Mouse (Mus musculus) cerebellum, postnatal 4 days (tissue): ENCODE data around the gene Nek9.
"Not testable (repeated sequence)": the region's sequence is repeated elsewhere in the genome, so short reads cannot be mapped to it uniquely, and the experiment has no call there.

Experiments used
- DNase-seq, 2 experiments: peaks; one replicate each; pipeline ENCODE4 v3.0.0; 2022; ENCODE audit warnings: low spot score in 2 of 2, mixed read lengths in 1 of 2

Gene Nek9

GRCm38 (mm10) chr12:85289157-85290000, 49.8 kb downstream of the Nek9 start:
- DNase-seq = no peak

DNA sequence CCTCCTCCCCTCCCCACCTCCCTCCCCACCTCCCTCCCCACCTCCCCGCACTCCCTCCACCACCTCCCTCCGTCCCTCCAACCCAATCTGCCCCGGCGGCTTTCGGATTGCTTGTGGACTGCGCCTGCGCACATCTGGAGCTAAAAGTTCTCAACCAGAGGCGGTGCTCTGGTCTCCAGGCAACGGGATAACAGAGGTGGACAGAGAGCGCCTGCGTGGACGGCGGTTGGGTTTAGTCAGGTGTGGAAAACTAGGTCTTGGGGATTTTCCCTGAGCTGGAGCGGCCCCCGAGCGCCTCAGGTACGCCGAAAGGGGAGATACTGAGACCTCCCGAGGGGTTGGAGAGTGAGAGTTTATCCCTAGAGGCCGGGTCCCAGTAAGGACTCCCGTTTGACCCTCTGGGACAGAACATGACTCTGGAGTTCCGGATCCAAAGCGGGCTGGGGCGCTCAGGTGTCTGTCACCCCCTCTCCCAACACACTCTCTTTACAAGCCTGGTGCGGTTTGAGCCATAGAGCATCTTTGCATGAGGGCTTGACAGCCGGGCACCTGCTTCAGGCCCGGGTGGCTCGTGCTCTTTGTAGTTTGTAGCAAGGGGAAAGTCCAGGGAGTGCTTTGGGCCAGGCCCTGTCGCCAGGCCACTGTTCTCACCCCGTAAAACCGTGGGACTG, 50.5 kb downstream of the Nek9 start, which contains the start of gene Zc2hc1c:
Gene Zc2hc1c, plus strand, starts transcription at position 106 of the 671 bp plus-strand sequence.
- peak; percentile 53 to 55 for DNase-seq

- no peak for DNase-seq
Measured at GRCm38 (mm10) chr12:85287809-85288485, 51.2 kb downstream of the Nek9 start, which contains the start of gene Acyp1. Gene Acyp1, minus strand, starts transcription at chr12:85288438.

DNA sequence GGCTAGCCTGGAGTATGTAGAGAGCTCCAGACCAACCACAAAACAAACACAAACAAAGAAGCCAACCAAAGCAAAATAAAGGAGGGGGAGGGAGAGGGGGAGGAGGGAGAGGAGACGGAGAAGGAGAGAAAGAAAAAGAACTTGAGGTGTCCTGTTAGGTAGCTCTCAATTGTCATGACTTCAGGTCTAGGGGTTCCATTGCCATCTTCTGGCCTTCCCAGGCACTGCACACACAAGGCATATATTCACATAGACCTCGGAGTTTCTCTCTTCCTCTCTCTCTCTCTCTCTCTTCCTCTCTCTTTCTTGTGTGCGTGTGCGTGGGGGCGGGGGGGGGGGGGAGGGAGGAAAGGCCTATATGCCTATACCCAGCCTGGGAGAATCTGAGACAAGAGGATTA, 52.2 kb downstream of the Nek9 start:
- DNase-seq = no peak

- DNase-seq = no peak
Measured at GRCm38 (mm10) chr12:85284996-85285395, 54.2 kb downstream of the Nek9 start.

DNA sequence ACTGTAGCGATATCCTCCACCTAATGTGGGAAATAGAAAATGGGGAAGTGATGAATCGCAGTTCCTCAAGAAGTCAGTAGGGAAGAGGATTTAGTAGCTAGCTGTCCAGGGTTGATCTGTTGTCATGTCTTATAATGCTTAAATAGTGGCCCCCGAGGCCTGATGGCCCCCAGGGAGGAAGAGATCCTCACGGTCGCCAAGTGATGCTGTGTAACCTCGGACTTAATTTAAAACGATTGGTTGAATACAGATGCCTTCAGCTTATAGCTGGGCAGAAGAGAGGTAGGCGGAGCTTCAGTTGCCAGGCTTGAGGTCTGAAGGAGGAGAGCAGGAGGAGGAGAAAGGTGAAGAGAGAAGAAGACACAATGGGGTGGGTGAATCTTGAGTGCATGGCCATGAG, 54.8 kb downstream of the Nek9 start:
- DNase-seq = no peak

DNA sequence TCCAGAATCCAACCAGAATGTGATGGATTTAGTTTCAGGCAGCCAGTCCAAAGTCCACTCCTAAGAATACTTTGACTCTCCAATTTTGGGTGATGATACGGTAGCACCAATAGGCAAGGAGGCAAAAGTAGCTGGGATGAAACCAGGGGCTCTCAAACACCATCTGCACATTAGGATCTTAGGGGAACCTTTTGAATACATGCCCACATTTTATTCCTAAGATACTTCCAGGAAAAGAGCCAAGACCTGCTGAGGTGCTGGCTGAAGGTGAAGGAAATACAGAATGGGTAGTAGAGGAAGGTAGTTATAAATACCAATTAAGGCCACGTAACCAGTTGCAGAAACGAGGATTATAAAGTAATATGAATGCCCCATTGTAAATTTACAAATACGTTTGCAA, 57.4 kb downstream of the Nek9 start:
- DNase-seq = not testable (repeated sequence)

GRCm38 (mm10) chr12:85280845-85281651, 58.1 kb downstream of the Nek9 start:
- no peak for DNase-seq

DNA sequence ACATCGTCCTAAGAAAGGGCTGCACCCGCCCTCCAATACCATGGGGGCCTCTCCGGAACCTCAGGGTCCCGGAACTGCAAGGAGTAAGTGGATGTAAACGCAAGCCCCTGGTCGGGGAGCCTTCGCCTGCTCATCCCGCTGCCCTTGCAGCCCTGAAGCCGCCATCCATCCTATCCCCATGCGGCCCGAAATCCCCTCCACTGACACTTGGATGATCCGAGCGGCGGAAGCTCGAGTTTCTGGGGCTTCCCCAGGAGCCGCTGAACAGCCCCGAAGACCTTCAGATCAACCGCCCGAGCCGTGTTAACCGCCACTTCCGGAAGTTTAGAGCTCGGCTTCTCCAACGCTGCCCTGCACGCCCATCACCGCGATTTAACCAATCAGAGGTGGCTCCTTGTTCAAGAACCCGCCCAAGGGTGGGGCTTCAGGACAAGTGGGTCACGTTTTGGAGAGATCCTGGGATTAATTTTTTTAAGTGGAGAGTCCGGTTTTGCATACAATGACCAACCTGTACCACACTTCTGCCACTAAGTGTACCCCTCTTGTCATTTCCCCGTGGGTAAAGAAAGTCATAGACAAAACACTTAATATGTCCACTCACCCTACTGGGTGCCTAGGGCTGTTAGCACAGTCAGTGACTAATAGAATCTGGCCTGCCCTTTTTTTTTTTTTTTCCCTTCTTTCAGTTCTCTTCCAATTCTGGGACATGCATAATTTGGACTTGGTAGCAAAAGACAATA, 58.9 kb downstream of the Nek9 start:
- peak; percentile 98 for DNase-seq

DNA sequence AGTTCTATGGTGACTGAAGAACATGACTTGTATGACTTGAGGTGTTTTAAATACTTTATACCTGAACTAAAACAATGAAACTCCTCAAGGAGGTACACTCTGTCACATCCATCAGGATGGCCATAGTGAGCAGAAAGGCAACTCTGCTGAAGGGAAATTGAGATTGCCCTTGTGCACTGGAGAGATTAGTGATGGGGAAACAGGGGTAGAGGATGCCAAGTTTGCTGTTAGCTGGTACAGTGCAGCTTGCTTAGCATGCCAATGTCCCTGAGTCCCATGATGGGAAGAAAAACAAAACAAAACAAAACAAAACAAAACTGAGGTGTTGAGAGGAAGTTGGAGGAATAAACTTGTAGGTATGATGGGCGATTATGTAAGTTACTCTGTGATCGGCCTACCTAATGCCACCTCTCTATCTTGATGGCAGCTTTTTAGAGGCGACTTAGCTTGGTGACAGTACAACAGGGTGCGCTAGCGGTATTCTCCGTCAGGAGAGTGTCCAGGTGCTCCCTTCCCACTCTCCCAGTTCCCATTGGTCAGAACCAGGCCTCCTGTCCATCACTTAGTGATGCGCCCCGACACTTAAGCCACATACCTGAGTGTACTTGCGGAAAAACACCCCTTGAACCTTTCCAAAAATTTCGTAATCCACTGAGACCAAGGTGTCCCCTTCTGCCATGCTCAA, 59.6 kb downstream of the Nek9 start:
- DNase-seq = no peak

- no peak for DNase-seq
Measured at GRCm38 (mm10) chr12:85278919-85279318, 60.2 kb downstream of the Nek9 start.

- DNase-seq = no peak
Measured at GRCm38 (mm10) chr12:85276273-85276672, 62.9 kb downstream of the Nek9 start.

GRCm38 (mm10) chr12:85273508-85273907, 65.7 kb downstream of the Nek9 start:
- no peak for DNase-seq

GRCm38 (mm10) chr12:85271843-85272206, 67.3 kb downstream of the Nek9 start:
- no peak for DNase-seq

- no peak for DNase-seq
Measured at GRCm38 (mm10) chr12:85271132-85271842, 67.9 kb downstream of the Nek9 start.

- peak; percentile 56 to 78 for DNase-seq
Measured at GRCm38 (mm10) chr12:85270319-85270718, 68.8 kb downstream of the Nek9 start, which contains the start of gene Mlh3. Gene Mlh3, minus strand, starts transcription at chr12:85270599.

DNA sequence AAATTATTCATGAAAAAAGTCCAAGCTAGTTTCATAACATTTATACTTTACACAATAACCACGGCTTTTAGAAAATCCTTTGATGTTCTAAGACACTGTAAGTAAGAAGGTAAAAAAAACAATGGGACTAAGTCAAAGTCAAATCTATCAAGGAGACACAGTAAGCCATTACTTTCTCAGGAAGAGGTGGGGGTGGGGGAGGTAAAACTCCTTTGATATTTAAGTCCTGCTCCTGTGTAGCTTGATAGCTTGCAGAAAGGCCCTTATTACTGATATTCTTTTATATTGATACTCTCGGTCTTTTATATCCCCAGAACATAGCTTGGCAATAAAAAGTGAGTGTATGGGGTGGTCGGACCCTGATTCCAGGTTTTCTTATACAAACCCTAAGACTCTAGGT, 69.3 kb downstream of the Nek9 start:
- no peak for DNase-seq

DNA sequence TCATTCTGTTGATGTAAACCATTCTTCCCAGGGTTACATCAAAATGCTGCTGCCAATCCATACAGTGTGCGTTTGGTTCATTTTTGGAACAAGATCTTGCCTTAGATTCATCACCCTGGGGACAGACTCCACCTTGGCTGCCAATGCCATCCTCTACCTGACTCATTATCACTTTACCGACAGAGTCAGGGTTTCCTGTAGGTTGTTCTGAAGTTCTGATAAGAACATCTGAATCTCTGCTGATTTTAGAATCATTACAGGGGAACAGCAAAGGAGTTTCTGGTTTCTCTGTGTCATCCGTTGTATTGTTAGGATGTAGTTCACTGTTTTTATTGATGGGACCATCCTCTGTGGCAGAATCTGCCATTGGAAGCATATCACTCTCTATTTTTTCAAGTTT, 72.9 kb downstream of the Nek9 start:
- DNase-seq = no peak

DNA sequence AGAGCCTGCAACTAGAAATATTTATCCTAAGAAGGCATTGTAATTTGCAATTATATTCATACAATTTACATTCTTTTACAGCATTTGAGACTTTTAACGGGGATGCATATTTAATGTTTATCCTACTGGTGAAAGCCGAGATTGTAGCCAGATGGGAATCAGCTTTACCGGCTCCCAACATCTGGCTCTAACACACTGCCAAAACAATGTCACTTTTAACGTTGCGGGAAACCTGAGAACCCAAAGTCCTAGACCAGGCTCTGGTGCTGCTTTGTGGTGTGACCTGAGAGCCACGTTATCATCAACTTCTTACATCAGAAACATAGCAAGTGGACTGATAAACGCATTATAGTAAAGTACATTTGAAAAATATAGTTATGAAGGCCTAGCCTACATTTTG, 74.2 kb downstream of the Nek9 start:
- no peak for DNase-seq

DNA sequence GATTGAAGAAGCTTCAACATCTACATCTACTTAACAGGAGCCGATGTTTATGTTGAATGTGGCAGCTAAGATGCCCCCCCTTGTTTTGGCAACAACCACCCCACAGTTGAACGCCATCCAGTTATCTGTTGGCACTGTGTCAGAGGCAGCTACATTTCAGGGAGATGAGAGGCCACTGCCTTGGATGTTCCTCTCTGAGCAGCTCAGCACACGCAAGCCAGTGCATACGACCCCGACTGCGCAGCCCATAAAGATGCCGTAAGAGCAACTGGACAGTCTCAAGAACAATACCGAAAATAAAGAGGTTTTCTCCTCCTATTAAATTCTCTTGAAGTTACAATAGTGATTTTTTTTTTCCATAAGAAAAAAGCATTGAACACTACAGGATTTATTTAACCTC, 74.6 kb downstream of the Nek9 start:
- peak in 1 of 2 experiments; percentile 53 for DNase-seq
